Mouse (Mus musculus) retina, adult 2 months (tissue): ENCODE data around the gene Gm26938.

Experiments used
- DNase-seq: peaks from one replicate; pipeline ENCODE4 v3.0.0-alpha.2; 2012; ENCODE audit warnings: low read depth, low spot score

Gm26938 gene

DNA sequence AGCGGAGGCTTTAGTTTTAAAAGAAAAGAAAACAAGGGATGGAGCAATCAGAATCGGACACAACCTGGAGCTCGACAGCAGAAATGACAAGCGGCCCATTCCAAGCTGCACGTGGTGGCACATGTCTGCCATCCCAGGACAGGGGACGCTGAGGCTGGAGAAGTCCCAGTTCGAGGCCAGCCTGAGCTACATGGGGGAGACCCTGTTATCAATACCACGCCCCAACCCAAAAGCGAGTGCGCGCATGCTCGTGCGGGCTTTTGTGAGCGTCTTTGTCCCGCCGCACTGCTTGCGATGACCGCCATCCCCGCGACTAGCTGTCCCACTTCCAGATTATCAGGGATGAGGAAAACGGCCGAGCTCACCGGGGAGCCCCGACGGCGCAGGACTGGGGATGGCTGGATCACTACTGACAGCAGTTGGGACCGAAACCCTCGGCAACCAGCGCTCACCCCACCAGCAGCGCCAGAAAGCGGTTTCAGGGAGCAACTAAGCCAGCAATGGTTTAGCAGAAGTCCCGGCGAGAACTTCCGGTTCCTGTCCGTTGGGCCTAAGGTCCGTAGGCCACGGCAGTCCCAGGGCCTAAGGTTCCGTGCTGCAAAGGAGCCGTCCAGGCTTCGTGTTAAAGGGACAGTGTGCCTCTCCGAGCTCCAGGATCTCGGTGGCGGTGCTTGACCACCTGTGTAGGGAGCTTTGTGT is at the start of gene Gm26938, which contains the start of gene Psmg3:
TSS of gene Gm26938 (minus strand) at position 51 of the 699 bp plus-strand sequence.
TSS of gene Psmg3 (minus strand) at position 529 of the 699 bp plus-strand sequence.
- peak; percentile 86 for DNase-seq

GRCm38 (mm10) chr5:139871526-139871925 is 45.3 kb upstream of the Gm26938 start:
- DNase-seq: no peak

DNA sequence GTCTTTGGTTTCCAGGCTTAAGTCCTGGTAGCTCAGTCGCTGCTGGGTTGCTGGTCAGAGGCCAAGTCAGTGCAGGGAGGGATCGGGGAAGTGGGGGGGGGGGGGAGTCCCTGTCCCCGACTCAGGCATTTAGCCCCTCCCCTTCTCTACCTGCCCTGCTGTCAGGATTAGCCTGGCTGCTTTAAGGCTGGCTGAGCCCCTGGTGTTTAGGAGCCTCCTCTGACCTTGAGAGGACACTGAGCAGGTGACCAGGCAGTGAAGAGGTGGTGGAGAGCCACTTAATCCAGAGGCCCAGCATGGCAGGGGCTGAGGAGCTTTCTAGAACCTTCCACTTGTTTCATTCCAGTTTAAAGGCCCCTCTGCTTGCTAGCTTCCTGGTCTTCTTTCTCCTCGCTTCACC is 44.7 kb upstream of the Gm26938 start:
- DNase-seq: peak; percentile 90

DNA sequence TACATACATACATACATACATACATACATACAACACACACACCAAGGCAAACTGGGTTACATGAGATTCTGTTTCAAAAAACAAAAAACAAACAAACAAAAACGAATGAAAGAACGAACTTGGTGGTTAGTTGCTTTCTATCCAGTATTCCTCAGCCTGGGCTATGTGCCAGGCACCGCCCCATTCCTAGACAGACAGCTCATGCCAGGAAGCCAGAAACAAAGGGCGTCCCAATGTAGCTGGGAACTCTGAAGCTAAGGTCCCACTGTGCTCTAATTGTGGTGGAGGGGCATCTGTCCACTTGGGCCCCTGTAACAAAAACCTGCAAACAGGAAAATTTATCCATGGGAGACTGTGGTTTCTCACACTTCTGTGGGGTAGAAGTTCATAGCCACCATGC is 36.6 kb upstream of the Gm26938 start:
- DNase-seq: no peak

DNA sequence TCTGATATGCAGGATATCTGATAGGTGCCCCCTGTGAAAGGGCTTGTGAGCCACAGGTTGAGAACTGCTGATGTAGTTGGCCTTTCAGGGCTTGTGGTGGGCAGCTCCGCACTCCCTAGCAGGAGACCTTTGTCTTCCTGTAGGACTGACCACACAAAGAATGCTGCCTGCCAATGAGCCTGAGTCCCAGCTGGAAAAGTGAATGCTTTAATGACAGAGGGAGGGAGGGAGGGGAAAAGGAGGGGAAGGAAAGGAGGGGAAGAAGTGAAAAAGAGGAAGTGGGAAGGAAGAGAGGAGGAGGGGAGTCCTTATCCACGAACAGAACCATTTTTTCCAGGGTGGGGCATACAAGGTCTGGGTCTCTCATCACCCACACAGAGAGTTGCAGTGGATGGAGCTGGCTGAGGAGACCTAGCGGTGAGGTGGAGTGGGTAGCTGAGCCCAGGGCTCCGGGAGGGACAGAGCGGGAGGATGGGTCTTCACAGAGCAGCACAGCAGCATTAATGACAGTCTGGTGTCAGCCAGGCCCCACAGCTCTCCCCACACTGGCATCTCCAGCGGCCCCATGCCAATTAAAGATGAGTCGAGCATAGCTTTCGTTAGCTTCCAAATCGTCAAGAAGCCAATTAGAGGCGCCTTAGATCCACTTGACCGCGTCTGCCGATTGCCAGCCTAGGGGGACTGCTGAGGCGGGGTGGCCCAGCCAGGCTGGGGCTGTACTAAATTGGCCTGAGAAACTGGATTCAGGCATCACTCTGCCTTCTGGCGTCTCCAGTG is 34.3 kb upstream of the Gm26938 start:
- no peak for DNase-seq

DNA sequence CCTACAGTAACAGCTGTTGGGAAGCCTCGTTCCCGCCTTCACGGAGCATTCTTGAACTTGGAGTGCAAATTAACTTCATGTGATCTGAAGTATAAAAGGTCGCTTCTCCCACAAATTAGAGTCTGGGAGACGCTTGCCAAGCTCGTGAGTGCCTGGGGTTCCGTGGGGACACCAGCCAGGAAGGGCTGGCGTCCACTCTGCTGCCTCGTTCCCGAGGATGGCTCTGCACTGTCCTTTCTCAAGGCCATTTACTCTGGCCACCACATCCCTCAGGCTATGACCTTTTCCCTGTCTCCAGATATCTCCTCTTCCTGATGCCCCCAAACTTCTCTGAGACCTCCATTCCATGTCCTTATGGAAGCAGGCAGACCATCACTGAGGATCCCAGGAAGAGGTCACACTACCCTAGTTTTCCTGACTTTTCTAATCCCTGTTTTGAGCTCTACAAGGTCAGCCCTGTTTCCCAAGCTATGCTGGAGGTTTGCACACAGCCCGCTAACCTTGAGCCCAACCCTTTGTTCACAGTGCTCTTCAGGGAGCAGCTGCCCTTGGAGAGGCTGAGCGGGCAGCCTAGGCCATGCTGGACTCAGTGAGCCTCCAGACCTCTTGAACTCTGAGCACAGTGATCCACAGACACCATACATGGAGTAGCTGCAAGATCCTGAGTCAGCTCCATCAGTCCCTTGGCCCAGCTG is 23.6 kb upstream of the Gm26938 start:
- no peak for DNase-seq

GRCm38 (mm10) chr5:139839142-139839541 is 12.9 kb upstream of the Gm26938 start:
- no peak for DNase-seq

DNA sequence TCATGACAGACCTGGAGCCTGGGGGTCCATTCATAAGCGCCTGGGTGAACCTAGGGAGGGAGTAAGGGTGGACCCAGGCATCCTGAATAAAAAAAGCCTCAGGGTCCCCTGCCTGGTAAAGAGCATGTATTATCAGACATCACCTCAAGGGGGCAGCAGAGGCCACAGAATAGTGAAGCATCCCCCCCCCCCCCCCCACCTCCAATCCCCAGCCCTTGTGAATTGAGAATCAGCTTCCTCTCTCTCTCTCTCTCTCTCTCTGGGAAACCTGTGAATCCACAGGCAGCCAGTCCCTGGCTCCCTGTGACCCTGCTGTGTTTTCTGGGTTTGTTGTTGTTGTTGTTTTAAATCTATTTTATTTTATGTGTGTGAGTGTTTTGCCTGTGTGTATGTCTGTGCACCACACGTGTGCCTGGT is 12.3 kb upstream of the Gm26938 start:
- peak; percentile 44 for DNase-seq

- DNase-seq: no peak
Observed at GRCm38 (mm10) chr5:139835706-139836105, 9.5 kb upstream of the Gm26938 start.

DNA sequence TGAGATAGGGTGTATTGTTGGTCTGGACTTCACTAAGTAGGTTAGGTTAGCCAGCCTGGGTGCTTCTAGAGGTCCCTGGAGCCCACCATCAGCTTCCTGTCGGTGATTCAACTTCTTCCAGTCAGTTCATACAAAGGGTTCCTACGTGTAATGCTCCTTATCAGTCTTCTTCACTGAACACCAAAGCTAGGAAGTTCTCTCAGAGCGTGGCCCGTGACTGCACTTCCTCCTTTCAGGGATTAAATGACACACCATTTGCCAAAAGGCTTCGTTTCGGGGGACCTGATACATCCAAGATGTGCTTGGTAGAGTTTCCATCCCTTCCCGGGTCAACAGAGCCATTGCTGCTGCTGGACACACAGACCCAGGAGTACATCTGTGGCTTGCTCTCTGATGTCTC is 5.9 kb upstream of the Gm26938 start:
- DNase-seq: no peak

DNA sequence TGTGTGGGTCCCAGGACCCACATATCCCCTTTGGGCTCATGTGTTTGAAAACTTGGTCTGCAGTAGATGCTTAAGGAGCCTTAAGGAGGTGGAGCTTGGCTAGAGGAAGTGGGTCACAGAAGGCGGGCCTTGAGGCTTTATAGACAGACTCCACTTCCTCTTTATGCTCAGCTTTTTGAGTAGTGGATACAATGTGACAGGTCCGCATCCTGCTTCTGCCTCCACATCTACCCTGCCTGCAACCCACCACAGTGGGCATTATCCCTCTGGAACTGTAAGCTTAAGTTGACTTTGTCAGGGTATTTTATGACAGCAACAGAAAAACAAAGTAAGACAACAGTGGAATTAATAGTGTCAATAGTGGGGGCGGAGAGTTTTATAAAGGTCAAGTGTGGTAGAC is 4.5 kb upstream of the Gm26938 start:
- DNase-seq: no peak

DNA sequence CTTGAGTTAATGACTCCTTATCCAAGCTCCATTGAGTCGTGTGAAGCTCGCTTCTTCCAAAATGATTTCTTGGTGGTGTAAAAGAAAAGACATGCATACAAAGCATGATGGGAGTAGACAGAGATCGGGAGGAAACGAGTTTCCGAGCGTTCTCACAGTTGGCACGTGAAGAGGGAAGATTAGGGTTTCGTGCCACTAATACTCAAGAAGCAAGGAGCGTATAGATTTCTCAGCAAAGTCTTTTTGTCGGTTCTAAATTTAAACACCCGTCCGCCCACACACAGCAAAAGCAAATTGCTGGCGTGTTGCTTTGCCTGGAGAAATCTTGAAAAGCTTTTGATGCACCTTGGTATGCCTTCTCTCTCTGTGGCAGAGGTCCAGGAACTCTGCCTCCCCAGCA is 3.2 kb upstream of the Gm26938 start:
- DNase-seq: no peak

- DNase-seq: no peak
Observed at GRCm38 (mm10) chr5:139827593-139827992, 1.4 kb upstream of the Gm26938 start.

DNA sequence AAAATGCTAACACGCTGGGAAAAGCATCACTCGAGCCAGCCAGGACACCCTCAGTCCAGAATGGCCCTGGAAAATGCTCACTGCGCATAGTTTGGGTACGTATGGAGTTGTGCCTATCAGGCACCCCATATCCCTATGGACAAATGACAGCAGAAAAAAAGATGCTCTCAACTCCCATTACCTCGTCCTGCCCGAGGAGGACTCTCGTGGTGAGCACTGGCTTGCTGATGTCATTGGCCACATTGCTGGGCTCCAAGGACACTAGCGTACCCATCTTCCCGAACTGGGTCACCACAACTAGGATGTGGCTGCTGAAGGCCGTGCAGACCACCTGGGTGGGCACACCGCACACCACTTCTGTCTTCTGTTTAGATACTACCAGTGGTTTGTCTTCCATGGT is 260 bp downstream of the Gm26938 start:
- DNase-seq: no peak

GRCm38 (mm10) chr5:139824531-139824930 is 1.7 kb downstream of the Gm26938 start:
- no peak for DNase-seq

- no peak for DNase-seq
Observed at GRCm38 (mm10) chr5:139821466-139822459, 4.4 kb downstream of the Gm26938 start.

- DNase-seq: no peak
Observed at GRCm38 (mm10) chr5:139819538-139820181, 6.5 kb downstream of the Gm26938 start, which contains the start of gene Tmem184a. Gene Tmem184a, minus strand, starts transcription at chr5:139819917.

DNA sequence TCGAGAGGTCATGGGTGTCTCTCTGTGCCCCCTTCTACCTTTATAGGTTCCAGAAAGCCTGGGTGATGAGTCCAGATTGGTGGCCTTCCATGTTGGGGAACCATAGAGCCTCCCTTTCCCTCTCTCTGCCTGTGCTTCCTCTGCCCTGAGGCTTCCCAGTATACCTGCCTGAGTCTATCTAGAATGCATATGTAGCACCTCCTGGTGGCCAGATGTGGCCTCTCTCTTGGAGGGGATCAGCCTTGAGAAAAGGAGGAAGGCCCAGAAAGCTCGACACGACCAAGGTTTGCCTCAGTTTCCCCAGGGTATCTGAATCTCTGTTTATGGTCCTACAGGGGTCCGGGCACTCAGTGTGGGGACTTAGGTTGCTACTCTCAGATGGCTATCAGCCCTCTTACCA is 7.4 kb downstream of the Gm26938 start:
- DNase-seq: no peak

DNA sequence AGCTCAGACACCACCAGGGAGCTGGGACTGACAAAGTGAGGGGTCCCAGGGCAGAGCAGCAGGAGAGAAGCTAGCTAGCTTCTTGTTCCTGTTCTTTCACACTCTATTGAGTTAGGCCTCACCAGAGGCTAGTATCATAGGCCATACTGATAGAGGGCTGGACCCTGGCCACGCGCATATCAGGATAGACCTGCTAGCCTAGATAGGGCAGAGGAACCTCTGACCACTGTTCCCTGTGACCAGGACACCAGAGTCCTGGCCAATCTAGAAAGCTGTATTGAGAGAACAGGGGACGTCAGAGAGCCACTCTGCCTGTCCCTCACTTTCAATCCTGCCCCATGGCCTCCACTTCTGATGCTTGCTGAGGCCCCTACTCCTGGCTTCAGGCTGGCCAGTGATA is 8.2 kb downstream of the Gm26938 start:
- DNase-seq: no peak

DNA sequence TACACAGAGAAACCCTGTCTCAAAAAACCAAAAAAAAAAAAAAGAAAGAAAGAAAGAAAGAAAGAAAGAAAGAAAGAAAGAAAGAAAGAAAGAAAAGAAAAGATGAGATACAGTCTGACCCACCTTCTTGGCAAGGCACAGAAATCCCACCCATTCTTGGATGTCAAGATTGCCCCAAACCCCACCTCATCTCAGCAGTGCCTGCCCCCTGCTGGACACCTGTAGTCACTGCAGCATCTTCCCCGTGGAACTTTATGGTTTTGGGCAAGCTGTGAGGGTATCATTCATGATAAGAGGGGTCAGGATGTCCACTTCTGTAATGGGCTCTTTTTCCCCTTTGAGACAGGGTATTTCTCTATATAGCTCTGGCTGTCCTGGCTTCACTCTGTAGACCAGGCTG is 8.9 kb downstream of the Gm26938 start:
- DNase-seq: no peak

DNA sequence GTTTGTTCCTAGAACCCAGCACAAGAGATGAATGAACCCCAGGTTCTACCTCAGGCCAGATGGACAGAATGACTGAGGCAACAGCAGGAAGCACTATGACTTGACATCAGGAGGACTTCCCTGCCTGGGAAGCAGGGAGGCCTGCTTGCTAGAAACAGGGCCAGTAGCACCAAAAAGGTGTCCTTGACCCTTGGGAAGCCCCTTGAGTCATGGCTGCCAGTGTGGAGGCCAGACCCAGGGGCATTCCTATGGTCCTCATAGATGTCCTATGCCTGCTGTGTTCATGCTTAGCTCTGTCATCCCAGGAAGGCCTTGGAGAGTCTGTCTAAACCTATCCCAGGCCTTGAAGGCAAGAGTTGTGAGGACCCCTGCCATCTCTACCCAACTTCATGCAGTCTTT is 9.8 kb downstream of the Gm26938 start:
- no peak for DNase-seq
